Mouse (Mus musculus): ENCODE measurements around the gene Daw1. TPM values are rescaled to one million over a fixed set of nuclear protein-coding genes. Genes with fewer than 3 reads are reported as not detected.
A peak's percentile ranks its signal among the peaks of the same experiment; 100 is the strongest.

The Daw1 gene
- 0.15 and 0.25 TPM in 2 replicates for polyA plus RNA-seq (2016; fragmentation: Nextera tagmentation; extraction: Ambion mirVana)

DNA sequence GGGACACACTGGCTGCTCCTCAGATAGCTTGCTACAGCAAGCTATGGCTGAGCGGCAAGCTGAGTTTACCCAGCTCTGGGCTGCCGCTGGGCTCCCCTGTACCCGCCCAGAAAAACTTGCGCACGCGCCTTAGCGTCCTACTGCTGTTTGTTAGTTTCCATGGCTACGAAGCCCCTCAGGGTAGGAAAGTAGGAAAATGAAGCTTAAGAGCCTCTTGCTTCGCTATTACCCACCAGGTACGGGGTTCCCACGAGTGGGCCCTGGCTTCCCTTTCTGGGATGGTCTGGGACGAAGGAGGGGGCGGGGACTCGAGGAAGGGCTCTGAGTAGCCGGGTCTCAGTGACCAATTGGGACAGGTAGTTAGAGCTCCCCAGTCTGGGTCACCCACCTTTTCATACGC is at the start of gene Daw1:
Daw1 (plus strand) TSS at position 150 of the 400 bp plus-strand sequence.
- peaks cover 9% of the 10 kb centered on the region; the same call in 1 of the 2 replicates for H3K4me1 ChIP-seq
- WGBS: under 1% methylated on average over 16 of the region's 16 CpGs
- no peaks in the 10 kb centered on the region for H3K36me3 ChIP-seq (replicated peaks)
- H3K27me3 ChIP-seq (ENCODE audit: poor library complexity, severe bottlenecking): no peaks in the 10 kb centered on the region
- peak within 1 kb of the TSS; percentile 61 for H3K4me3 ChIP-seq
- peak within 1 kb of the TSS; percentile 84 for H3K27ac ChIP-seq
- no peaks in the 10 kb centered on the region for H3K9me3 ChIP-seq
- peak; percentile 86 for DNase-seq (ENCODE audit: extremely low spot score, low spot score)

DNA sequence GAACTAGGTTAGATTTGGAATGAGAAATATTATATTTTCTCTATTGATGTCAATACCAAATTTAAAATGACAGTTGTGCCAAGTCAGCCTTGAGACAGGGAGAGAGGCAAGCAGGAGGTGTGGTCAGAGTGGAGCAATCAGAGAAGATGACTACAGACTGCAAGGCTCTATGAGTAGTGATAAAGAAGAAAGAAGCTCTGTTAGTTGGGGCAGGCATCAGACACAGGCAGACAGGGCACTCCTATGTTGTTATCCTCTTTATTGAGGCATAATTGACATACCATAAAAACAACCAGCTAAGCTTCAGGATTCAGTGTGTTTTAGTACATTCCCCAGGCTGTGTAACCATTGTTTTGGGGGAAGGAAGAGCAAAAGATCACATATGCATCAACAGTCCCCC is 48.6 kb upstream of the Daw1 start:
- no peak overlapping the region for H3K27ac ChIP-seq
- no peak overlapping the region for H3K4me3 ChIP-seq
- no peaks in the 10 kb centered on the region for H3K4me1 ChIP-seq
- H3K36me3 ChIP-seq (replicated peaks): no peaks in the 10 kb centered on the region
- DNase-seq (ENCODE audit: extremely low spot score, low spot score): no peak
- H3K9me3 ChIP-seq: no peaks in the 10 kb centered on the region
- H3K27me3 ChIP-seq (ENCODE audit: poor library complexity, severe bottlenecking): no peaks in the 10 kb centered on the region

DNA sequence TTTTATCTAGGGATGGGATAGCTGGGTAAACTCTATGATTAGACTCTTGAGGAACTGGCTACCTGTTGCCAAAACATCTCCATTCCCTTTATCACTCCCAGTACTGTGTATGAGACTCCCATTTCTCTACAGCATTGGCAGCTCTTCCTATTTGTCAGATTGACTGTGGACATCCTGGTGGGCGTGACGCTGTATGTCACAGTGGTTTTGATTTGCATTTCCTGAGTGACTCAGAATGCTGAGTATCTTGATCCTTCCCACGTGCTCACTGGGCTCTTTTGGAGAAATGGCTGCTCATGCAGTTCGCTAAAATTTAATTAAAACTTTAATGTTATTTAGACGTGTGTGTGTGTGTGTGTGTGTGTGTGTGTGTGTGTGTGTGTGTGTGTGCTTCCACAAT is 47.8 kb upstream of the Daw1 start:
- Histone ChIP-seq H3K27ac (no peak overlapping the region), H3K4me1 (no peaks in the 10 kb centered on the region), H3K4me3 (no peak overlapping the region), H3K36me3 (replicated peaks) (no peaks in the 10 kb centered on the region), H3K27me3 (ENCODE audit: poor library complexity, severe bottlenecking) (no peaks in the 10 kb centered on the region), H3K9me3 (no peaks in the 10 kb centered on the region)
- no peak for DNase-seq (ENCODE audit: extremely low spot score, low spot score)
- 83% methylated on average over 5 of the region's 5 CpGs for WGBS

DNA sequence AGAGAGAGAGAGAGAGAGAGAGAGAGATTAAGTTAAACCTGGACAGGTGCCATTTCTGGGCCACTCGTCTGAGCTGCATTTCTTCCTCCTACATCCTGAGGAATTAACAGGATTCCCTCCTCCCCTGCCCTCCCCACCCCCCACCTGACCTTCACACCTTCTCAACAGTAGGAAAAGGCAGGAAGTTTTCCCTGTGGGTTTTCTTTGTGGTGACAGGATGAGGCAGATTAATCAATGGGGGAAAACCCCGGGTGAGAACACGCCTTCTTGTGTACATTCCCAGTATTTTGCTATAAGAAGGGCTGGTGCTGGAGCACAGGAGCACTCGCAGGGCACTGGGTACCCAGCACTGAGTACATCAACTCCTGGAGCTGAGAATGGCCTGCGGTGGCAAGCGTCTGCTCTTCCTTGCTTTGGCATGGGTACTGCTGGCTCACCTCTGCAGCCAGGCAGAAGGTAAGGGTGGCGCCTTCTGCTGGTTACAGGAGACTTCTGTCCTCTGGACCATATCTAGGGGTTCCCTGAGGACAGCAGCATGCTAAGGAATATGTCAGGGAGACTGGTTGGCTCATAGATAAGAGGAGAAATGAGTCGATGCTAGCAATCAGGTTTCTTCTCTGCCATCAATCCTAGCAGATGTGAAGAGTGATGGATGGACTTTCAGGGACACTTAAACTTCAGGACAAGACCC is 43.0 kb upstream of the Daw1 start, which contains the start of gene Ccl20:
Ccl20 (plus strand) TSS at position 320 of the 691 bp plus-strand sequence.
- Histone ChIP-seq H3K27ac (no peak within 1 kb of the TSS), H3K9me3 (no peaks in the 10 kb centered on the region), H3K36me3 (replicated peaks) (no peaks in the 10 kb centered on the region), H3K4me1 (no peaks in the 10 kb centered on the region), H3K4me3 (no peak within 1 kb of the TSS), H3K27me3 (ENCODE audit: poor library complexity, severe bottlenecking) (no peaks in the 10 kb centered on the region)
- WGBS: 52% methylated on average over 8 of the region's 8 CpGs
- DNase-seq (ENCODE audit: extremely low spot score, low spot score): no peak

DNA sequence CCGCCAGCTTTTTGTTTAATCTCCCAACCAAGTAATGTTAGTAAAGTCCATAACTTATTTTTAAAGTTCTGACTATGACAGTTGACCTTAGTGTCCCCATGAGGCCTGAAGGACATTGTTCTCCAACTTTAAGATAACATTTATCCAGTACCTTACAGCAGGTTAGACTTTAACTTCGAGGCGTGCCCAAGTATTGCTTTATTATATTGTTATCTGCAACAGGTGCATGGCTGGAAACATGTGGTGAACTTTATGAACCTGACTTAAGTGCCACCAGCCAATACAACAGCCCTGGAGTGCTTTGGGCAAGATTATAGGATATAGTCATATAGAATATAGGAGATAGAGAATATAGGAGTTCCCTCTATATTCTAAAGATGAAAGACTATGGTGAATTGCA is 42.3 kb upstream of the Daw1 start:
- Histone ChIP-seq H3K36me3 (replicated peaks) (no peaks in the 10 kb centered on the region), H3K27me3 (ENCODE audit: poor library complexity, severe bottlenecking) (no peaks in the 10 kb centered on the region), H3K27ac (no peak overlapping the region), H3K4me1 (no peaks in the 10 kb centered on the region), H3K9me3 (no peaks in the 10 kb centered on the region), H3K4me3 (no peak overlapping the region)
- DNase-seq (ENCODE audit: extremely low spot score, low spot score): no peak
- WGBS: 96% methylated on average over 3 of the region's 3 CpGs

DNA sequence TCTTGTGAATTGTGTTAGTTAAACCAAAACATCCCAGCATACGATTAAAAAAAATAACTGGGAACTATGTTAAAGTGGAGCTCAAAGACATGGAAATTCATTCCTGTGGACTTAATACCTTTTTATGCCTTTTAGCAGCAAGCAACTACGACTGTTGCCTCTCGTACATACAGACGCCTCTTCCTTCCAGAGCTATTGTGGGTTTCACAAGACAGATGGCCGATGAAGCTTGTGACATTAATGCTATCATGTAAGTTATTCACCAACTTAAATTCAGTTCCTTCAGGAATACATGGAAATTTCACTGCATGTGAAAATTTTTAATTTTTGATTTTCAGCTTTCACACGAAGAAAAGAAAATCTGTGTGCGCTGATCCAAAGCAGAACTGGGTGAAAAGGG is 41.9 kb upstream of the Daw1 start:
- 91% methylated on average over 7 of the region's 7 CpGs for WGBS
- H3K9me3 ChIP-seq: no peaks in the 10 kb centered on the region
- H3K27ac ChIP-seq: no peak overlapping the region

DNA sequence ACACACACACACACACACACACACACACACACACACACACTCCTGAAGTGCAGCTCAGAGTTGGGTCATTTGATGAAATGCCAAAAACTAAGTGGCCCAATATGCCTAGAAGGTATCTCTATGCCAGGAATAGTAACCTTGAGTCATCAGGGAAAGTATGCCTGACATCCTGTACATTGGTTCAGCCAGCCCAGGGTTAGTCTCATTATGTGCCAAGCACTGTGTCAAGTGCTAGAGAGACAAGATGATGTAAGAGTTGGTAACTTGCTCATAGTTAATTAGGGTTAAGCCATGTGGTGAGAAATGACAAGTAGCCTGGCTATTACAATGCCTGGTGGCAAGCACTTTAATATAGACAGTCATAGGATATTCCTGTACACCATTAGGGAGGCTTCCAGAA is 39.6 kb upstream of the Daw1 start:
- H3K36me3 ChIP-seq (replicated peaks): no peaks in the 10 kb centered on the region
- no peak overlapping the region for H3K27ac ChIP-seq
- H3K27me3 ChIP-seq (ENCODE audit: poor library complexity, severe bottlenecking): no peaks in the 10 kb centered on the region
- no peaks in the 10 kb centered on the region for H3K9me3 ChIP-seq
- H3K4me1 ChIP-seq: no peaks in the 10 kb centered on the region
- no peak for DNase-seq (ENCODE audit: extremely low spot score, low spot score)
- H3K4me3 ChIP-seq: no peak overlapping the region

More for the DNA sequence above, 41.9 kb upstream of the Daw1 start:
- DNase-seq (ENCODE audit: extremely low spot score, low spot score): no peak
- H3K27me3 ChIP-seq (ENCODE audit: poor library complexity, severe bottlenecking): no peaks in the 10 kb centered on the region
- H3K4me3 ChIP-seq: no peak overlapping the region
- no peaks in the 10 kb centered on the region for H3K4me1 ChIP-seq
- H3K36me3 ChIP-seq (replicated peaks): no peaks in the 10 kb centered on the region

DNA sequence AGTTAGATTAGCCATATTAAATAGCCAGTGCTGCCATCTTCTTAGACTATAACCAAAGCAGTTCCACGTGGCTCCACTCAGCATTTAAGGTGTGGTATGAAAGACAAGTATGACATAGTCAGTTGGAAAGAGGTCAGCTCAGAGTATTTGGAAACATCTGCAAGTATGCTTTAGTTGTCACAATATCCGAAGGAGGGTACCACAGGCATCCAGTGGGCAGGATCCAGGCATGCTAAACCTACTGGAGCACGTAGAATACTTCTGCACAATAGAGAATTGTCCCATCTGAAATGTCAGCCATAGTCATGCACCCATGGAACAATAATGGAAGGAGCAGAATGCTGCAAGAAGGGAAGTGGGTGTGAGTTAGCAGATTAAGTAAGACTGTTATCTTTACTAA is 39.2 kb upstream of the Daw1 start:
- H3K4me3 ChIP-seq: no peak overlapping the region
- WGBS: 83% methylated on average over 3 of the region's 3 CpGs
- no peaks in the 10 kb centered on the region for H3K4me1 ChIP-seq
- no peak for DNase-seq (ENCODE audit: extremely low spot score, low spot score)
- H3K9me3 ChIP-seq: no peaks in the 10 kb centered on the region
- no peak overlapping the region for H3K27ac ChIP-seq
- H3K36me3 ChIP-seq (replicated peaks): no peaks in the 10 kb centered on the region
- H3K27me3 ChIP-seq (ENCODE audit: poor library complexity, severe bottlenecking): no peaks in the 10 kb centered on the region

DNA sequence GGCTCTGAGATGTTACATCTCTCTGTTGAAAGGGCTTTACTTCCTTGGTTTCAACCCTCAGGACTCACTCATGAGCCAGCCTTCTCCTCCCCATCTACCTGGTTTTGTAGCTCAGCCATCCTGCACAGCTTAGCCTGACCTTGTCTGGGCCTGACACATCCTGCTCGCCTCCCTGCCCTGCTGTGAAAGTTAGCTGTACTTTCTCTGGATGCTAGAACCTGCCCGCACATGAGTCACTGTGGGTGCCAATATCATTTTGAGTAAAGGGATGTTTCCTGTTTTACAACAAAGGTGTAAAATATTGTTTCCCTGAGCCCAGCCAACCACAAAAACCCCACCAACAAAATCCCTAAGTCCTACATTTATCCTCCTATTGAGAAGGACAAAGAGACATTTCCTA is 36.4 kb upstream of the Daw1 start:
- 89% methylated on average over 2 of the region's 2 CpGs for WGBS
- DNase-seq (ENCODE audit: extremely low spot score, low spot score): no peak
- H3K9me3 ChIP-seq: no peaks in the 10 kb centered on the region

DNA sequence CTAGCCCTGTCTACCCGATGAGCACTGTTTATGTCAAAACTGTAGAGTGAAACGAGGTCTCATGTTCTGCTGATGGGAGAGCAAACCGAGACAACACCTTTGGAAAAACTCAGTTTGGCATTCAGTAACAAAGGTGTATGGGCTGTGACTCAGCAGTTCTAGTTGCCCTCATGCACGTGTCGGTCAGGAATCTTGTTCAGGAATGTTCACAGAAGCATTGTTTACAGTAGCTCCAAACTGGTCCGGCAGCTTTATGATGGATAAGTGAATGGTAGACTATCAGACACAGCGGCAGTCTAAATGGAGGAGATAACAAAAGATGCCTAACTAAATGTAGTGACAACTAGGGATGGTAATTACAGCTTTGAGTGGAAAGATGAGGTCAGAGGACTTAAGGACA is 23.7 kb upstream of the Daw1 start:
- no peak for DNase-seq (ENCODE audit: extremely low spot score, low spot score)
- Histone ChIP-seq H3K4me1 (no peaks in the 10 kb centered on the region), H3K27me3 (ENCODE audit: poor library complexity, severe bottlenecking) (no peaks in the 10 kb centered on the region), H3K4me3 (no peak overlapping the region), H3K9me3 (no peaks in the 10 kb centered on the region), H3K36me3 (replicated peaks) (no peaks in the 10 kb centered on the region), H3K27ac (no peak overlapping the region)
- 87% methylated on average over 7 of the region's 7 CpGs for WGBS

More for the DNA sequence above, 36.4 kb upstream of the Daw1 start:
- H3K27ac ChIP-seq: no peak overlapping the region
- no peaks in the 10 kb centered on the region for H3K27me3 ChIP-seq (ENCODE audit: poor library complexity, severe bottlenecking)
- H3K4me1 ChIP-seq: no peaks in the 10 kb centered on the region
- H3K36me3 ChIP-seq (replicated peaks): no peaks in the 10 kb centered on the region
- H3K4me3 ChIP-seq: no peak overlapping the region

DNA sequence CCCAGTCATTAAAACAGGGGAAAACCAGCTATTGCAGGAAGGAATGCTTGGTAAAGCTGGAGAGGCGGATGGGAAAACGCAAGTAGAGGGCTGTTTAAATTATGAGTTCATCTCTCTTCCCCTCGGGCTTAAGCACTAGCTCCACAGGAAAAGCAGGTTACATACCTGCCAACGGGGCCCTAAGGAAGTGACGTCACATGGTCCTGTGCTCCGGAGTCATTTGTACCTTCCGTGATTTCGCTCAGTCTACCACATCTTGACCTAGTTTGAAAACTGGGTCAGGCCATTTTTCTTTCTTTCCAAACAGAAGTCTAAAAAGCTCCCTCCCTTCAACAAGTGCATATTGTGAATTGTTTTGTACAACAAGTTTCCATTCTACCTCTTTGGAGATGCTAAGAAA is 21.7 kb upstream of the Daw1 start:
- no peak for DNase-seq (ENCODE audit: extremely low spot score, low spot score)
- WGBS: 86% methylated on average over 8 of the region's 8 CpGs
- H3K4me1 ChIP-seq: no peaks in the 10 kb centered on the region

DNA sequence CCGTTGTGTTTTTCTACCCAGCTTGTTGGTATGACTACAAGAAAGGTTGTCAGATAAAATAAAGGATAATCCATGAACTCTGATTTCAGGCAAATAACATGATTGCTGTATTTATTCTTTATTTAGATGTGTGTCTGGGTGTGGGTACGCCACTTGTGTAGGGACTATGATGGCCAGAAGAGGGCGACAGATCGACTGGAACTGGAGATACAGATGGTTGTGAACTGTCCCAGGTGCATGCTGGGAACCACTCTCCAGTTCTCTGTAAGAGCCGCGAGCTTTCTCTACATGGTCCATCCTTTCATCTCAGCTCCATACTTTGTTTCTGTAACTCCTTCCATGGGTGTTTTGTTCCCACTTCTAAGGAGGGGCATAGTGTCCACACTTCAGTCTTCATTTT is 20.8 kb upstream of the Daw1 start:
- H3K4me1 ChIP-seq: no peaks in the 10 kb centered on the region
- no peak overlapping the region for H3K4me3 ChIP-seq
- no peaks in the 10 kb centered on the region for H3K27me3 ChIP-seq (ENCODE audit: poor library complexity, severe bottlenecking)
- H3K36me3 ChIP-seq (replicated peaks): no peaks in the 10 kb centered on the region
- no peak for DNase-seq (ENCODE audit: extremely low spot score, low spot score)
- no peaks in the 10 kb centered on the region for H3K9me3 ChIP-seq
- H3K27ac ChIP-seq: no peak overlapping the region
- 86% methylated on average over 6 of the region's 6 CpGs for WGBS

More for the DNA sequence above, 21.7 kb upstream of the Daw1 start:
- Histone ChIP-seq H3K27me3 (ENCODE audit: poor library complexity, severe bottlenecking) (no peaks in the 10 kb centered on the region), H3K4me3 (no peak overlapping the region), H3K27ac (no peak overlapping the region), H3K9me3 (no peaks in the 10 kb centered on the region), H3K36me3 (replicated peaks) (no peaks in the 10 kb centered on the region)

DNA sequence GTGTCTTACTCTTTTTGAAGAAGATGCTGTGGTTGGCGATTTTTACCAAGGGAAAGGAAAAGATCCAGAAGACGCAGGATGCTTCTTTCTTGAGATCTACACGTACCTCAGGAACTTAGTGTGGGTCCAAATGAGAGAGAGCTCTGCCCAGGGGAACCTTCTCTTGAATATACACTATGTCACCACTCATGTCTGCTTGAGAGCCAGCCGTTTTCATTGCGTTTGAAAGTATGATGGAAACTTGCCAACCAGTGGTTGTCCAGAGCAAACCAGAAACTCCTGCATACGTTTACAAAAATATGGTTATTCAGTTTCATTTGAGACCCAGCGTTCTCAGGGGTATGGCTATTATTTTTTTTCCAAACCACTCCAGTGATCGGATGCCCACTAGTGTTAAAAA is 18.0 kb upstream of the Daw1 start:
- Histone ChIP-seq H3K36me3 (replicated peaks) (no peaks in the 10 kb centered on the region), H3K27ac (no peak overlapping the region), H3K27me3 (ENCODE audit: poor library complexity, severe bottlenecking) (no peaks in the 10 kb centered on the region), H3K4me1 (no peaks in the 10 kb centered on the region), H3K9me3 (no peaks in the 10 kb centered on the region), H3K4me3 (no peak overlapping the region)
- WGBS: 90% methylated on average over 8 of the region's 8 CpGs
- no peak for DNase-seq (ENCODE audit: extremely low spot score, low spot score)

DNA sequence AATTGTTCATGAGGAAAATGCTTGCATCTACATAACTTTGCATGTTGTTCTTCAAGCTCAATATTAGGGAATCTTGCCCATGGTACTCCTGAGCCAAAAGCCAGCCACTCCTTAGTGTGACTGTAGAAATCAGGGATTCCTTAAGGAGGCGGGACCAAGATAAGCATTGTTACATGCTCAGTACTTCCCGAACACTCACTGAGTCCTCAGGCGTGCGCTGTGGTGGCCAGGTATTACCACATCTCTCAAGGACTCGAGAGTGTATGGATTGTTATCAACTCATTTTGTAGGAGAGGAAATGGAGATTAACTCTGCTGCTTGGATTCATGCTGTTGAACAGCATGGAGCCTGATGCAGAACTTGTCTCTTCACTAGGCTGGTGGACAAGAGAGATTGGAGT is 17.5 kb upstream of the Daw1 start:
- Histone ChIP-seq H3K4me3 (no peak overlapping the region), H3K9me3 (no peaks in the 10 kb centered on the region), H3K36me3 (replicated peaks) (no peaks in the 10 kb centered on the region), H3K4me1 (no peaks in the 10 kb centered on the region), H3K27ac (no peak overlapping the region), H3K27me3 (ENCODE audit: poor library complexity, severe bottlenecking) (no peaks in the 10 kb centered on the region)
- 85% methylated on average over 5 of the region's 5 CpGs for WGBS
- DNase-seq (ENCODE audit: extremely low spot score, low spot score): no peak

Measured in forebrain, embryonic 10.5 days (tissue).